Mouse (Mus musculus): ENCODE data around the gene Tmem150a.

The Tmem150a gene

DNA sequence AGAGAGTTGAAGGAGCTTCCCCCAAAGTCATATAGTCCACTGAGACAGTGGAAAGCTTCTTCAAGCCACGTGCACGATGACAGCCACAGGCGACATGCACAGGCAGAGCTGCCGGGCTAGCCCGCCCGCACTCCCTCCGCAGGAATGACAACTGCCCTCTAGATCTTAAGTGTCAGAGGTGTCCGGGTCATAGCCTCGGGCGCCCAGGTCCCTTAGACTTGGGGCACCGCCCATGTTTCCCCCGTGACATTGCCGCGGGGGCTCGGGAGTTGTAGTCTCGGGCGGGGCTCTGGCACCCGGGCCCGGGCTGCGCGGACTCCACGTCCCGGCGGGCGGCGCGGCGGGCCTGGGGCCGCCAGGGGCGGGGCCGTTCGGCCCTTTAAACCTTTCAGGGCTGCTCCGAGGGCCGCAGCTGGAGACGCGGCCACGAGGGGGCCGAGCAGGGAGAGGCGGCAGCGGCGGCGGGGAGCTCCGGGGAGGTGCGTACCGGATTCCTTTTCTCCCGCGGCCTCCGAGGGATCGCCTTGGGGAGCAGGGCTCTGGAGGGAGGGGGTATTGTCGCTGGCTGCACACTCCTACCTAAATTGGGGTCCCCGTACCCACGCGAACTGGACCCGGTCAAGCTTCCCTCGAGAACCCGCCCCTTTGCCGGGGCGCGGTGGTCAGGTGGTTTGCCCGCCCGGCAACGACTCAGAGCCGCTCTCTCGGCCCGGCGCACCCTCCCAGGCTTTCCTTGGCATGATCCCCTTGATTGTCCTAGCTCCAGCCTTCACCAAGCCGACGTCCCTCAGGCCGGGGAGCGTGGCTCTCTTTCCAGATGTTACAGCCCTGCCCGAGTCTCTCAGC, at the start of gene Tmem150a:
Gene Tmem150a (plus strand): TSS at position 382 of the 846 bp plus-strand sequence.
- DNase-seq: peak; percentile 73

GRCm38 (mm10) chr6:72312198-72312597, 43.0 kb upstream of the Tmem150a start:
- no peak for DNase-seq

- no peak for DNase-seq
Measured at GRCm38 (mm10) chr6:72313124-72313867, 42.0 kb upstream of the Tmem150a start.

DNA sequence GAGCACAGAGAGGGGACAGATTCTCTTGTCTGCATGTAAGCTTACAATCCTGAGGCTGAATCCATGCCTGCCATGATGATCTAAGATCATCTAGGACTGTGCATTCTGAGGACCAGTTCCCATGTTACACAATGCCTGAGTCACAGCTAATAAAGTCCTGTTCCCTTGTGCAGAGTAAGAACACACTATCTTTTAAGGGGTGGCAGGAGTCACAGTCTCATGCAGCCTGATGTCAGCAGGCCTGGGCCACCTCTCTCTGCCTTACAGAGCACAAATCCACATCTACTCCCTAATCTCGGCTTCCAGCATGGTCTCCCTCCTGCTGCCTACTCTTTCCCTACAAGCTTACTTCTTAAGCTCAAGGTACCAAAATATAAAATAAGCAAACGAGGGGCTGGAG, 39.9 kb upstream of the Tmem150a start:
- DNase-seq: no peak

GRCm38 (mm10) chr6:72316044-72316443, 39.2 kb upstream of the Tmem150a start:
- no peak for DNase-seq

- DNase-seq: no peak
Measured at GRCm38 (mm10) chr6:72318440-72318839, 36.8 kb upstream of the Tmem150a start.

- peak; percentile 61 for DNase-seq
Measured at GRCm38 (mm10) chr6:72319019-72319418, 36.2 kb upstream of the Tmem150a start.

GRCm38 (mm10) chr6:72322936-72323335, 32.3 kb upstream of the Tmem150a start:
- no peak for DNase-seq

DNA sequence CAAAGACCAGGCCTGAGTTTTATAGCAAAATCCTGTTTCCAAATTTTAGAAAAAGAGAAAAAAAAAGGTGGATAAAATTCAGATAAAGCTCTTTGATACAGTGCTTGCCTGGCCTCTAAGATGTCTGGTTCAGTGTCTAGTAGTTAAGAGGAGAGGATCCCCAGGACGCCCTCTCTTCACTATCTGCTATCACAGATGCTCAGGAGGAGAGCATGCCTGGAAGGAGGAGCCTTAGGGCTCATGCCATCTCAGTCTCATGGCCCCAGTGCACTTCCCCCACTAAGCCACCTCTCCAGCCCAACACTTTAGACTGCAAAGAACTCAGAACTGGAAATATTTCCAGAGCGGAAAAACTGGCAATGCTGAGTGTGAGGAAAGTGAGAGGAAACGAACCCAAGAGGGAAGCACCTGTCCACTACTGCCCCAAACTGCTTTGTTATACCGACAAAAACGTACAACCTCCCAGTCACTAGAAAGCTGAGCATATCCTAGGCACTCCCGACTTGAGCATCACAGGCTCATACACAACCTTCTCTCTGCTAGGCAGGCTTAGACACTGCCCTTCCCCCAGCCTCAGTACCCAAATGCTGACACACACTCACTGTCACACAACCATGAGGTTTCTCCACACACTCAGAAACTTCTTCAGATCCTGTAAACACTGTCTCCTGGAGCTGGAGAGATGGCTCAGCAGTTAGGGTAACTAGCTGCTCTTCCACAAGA, 31.3 kb upstream of the Tmem150a start:
- DNase-seq: no peak

GRCm38 (mm10) chr6:72326274-72326673, 29.0 kb upstream of the Tmem150a start:
- peak; percentile 49 for DNase-seq

DNA sequence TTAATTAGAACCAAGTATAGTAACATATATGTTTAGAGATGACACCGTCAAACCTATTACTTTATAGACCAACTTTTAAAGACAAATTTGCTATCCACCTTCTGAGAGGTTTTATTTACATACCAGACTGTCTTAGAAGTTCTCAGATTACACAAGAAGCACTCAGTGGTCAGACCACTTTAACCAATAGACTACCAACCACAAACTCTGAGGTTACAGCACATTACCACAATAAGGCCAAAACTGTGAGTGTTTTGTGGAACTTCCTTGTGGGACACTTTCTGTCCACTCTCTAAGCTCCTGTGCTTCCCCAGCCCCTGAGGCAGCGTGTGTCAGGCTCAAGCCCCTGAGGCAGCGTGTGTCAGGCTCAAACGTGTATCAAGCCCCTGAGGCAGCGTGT, 26.2 kb upstream of the Tmem150a start:
- DNase-seq: no peak

- no peak for DNase-seq
Measured at GRCm38 (mm10) chr6:72330133-72330532, 25.1 kb upstream of the Tmem150a start.

DNA sequence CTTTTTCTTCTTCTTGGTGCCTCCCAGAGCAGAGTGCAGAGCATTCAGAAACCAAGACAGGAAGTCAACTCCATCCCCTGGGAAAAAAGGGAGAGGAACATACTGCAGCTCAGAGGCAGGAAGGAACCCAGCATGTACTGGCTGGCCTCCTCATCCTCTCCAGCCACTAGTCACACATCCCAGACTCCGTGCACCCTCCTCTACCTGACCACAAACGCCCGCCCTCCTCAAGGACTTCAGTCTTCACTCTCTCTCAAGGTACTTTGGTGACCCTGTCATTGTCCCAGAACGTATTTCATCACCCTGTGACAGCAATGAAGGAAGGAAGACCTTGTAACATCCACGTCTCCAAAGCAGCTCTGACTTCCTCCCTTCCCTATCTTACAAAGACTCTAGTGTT, 22.1 kb upstream of the Tmem150a start:
- DNase-seq: no peak

- no peak for DNase-seq
Measured at GRCm38 (mm10) chr6:72340481-72340880, 14.8 kb upstream of the Tmem150a start.

DNA sequence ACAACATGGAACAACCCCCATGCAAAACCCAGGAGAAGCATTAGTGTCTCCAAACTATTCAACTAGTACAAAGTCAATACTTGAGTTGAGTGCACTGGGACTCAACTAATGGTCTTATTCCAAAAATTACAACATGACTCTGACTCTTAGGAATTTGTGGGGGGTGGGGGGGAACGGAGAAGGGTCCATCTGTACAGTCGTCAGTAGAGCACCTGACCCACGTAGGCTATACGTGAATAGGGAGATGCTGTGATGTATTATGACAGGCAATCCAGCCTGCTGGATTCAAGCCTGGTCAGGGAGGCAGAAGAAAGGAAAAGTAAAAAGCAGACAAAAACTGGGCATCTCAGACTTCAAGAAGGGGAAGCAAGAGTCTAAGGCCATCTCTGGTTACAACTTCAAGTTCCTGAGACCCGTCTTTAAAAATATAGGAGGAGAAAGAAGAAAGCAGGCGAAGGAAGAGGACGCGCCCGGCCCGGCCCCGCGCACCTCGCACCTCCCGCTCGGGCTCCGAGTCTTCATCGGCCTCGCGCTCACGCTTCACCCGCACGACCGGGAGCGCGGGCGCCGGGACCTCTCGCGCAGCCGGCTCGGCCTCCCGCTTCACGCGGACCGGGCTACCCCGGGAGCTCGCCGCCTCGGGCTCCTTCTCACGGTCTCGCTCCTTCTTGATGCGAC, 10.7 kb upstream of the Tmem150a start:
- DNase-seq: no peak

DNA sequence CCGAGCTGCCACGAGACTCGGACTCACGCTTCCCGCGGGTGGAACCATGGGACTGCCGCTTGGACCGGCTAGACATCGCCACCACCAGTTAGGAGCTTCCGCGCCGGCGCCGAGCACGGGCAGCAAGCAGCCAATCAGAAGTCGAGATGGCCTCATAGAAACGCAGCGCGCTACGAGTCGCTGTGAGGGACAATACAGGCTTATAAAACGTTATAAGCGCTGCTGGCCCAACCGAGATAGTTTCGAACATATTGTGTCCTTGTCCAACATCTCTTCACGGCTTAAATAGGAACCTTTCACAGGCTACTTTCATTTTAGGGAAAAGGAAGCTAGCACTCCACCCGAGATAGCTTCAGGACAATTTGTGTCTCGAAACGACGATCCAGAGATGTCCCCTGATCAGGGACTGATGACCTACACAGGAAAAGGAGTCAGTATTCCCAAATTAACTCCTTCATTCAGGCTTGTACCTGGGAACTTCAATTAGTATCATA, 10.1 kb upstream of the Tmem150a start, which contains the start of gene Usp39:
Gene Usp39 (minus strand): TSS at position 111 of the 494 bp plus-strand sequence.
- DNase-seq: peak; percentile 91

DNA sequence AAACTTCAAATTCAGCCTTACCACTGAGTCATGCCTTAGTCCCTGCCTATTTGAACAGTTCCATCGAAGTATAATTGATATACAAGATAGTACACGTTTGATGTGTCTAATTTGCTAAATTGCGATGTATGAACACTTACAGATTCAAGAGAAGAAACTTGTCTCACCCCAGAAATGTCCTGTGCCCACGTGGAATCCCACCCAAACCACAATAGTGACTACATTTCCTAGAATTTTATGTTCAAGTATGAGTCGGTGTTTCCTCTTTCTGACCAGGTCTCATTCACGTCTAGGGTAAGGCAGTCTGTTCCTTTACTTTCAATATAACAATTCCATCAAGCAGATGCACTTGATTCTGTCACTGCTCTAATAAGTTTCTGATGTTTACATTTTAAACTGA, 9.6 kb upstream of the Tmem150a start:
- no peak for DNase-seq

- no peak for DNase-seq
Measured at GRCm38 (mm10) chr6:72346261-72346660, 9.0 kb upstream of the Tmem150a start.

DNA sequence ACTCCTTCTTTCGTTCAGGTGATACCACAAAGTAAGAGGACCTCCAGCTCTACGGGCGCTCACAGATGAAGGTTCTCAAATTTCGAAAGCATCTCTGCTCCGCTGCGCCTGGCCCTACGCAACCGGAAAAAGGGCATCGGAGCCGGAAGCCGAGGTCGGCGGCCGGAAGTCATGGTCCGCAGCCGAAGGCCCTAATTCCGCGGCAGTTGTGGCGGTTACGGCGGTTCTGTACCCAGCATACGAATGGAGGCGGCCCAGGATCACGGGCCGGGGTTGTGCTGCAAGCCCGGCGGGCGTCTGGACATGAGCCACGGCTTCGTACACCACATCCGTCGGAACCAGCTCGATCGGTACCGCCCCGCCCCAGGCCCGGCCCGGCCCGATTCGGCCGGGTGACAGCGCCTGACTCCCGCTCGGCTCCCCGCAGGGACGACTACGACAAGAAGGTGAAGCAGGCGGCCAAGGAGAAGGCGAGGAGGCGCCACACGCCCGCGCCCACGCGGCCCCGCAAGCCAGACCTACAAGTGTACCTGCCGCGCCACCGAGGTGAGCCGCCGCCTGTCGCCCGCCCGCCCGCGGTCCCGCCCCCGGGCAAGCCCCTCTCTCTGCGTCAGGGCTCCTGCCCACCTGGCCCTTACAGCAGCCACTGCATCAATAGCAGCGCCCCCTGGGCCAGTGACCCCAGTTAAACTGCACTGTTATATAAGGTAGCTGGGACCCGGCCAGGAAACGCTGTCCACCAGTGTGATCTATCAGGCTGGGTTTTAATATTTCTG, 7.9 kb upstream of the Tmem150a start, which contains the start of gene 0610030E20Rik:
Gene 0610030E20Rik (plus strand): TSS at position 152 of the 776 bp plus-strand sequence.
- peak; percentile 84 for DNase-seq

GRCm38 (mm10) chr6:72348411-72348810, 6.8 kb upstream of the Tmem150a start:
- DNase-seq: peak; percentile 34

DNA sequence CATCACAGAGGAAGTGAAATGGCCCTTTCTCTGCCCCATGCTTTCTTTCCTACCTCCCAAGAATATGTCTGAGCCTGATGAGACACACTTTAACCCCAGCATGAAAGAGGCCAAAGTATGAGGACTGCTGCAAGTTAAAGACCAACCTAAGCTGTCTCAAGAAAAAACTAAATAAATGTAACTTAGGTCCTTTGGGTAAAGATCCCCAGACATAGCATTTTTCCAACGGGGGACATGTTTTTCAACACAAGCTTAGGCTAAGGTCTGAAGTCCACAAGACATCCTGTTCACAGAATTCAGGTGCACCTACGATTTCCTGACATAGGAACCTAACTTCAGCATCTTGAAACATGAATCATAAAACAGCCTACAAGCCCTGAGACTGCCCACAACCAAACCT, 5.0 kb upstream of the Tmem150a start:
- DNase-seq: no peak

Measured in thymus, postnatal 4 days (tissue).